Mouse (Mus musculus): ENCODE measurements around the gene Pemt. TPM values are rescaled to one million over a fixed set of nuclear protein-coding genes. Genes with fewer than 3 reads are reported as not detected.
"Not testable (repeated sequence)": the region's sequence is repeated elsewhere in the genome, so short reads cannot be mapped to it uniquely, and the experiment has no call there.

Pemt gene
- total and polyA plus RNA-seq, 2 experiments from 2014 or later: 14.2 to 16.2 TPM

GRCm38 (mm10) chr11:59959453-59959852 lies 86.8 kb downstream of the Pemt start:
- DNase-seq (no peak), ATAC-seq (no peak)
- no peak overlapping the region for H3K27ac ChIP-seq (ENCODE audit: low read depth, low read length)
- no peak overlapping the region for H3K4me3 ChIP-seq (ENCODE audit: low read depth, low read length)
- peaks cover 13% of the 10 kb centered on the region; the same call in 1 of the 2 replicates for H3K36me3 ChIP-seq (ENCODE audit: insufficient read depth)
- 73% methylated on average over 4 of the region's 4 CpGs for WGBS
- no peak overlapping the region for H3K9ac ChIP-seq
- H3K9me3 ChIP-seq (ENCODE audit: low read length): no peaks in the 10 kb centered on the region
- H3K27me3 ChIP-seq (ENCODE audit: insufficient read depth, low read length): peaks cover 11% of the 10 kb centered on the region
- no peak for TF ChIP-seq CTCF (IDR thresholded peaks at IDR 0.05; ENCODE audit: low read depth)
- H3K4me1 ChIP-seq (ENCODE audit: insufficient read depth): peaks cover 10% of the 10 kb centered on the region
- H3K4me2 ChIP-seq (ENCODE audit: low read depth): no peak overlapping the region

GRCm38 (mm10) chr11:59956749-59957148 lies 89.5 kb downstream of the Pemt start:
- no peak overlapping the region for H3K4me3 ChIP-seq (ENCODE audit: low read depth, low read length)
- no peak overlapping the region for H3K27ac ChIP-seq (ENCODE audit: low read depth, low read length)
- DNase-seq (no peak), ATAC-seq (no peak)
- WGBS: 83% methylated on average over 6 of the region's 6 CpGs
- H3K9me3 ChIP-seq (ENCODE audit: low read length): no peaks in the 10 kb centered on the region
- H3K27me3 ChIP-seq (ENCODE audit: insufficient read depth, low read length): no peaks in the 10 kb centered on the region
- no peak overlapping the region for H3K4me2 ChIP-seq (ENCODE audit: low read depth)
- H3K4me1 ChIP-seq (ENCODE audit: insufficient read depth): no peaks in the 10 kb centered on the region
- no peak for TF ChIP-seq CTCF (IDR thresholded peaks at IDR 0.05; ENCODE audit: low read depth)
- peaks cover 10% of the 10 kb centered on the region; the same call in 1 of the 2 replicates for H3K36me3 ChIP-seq (ENCODE audit: insufficient read depth)
- no peak overlapping the region for H3K9ac ChIP-seq

- no peak for ATAC-seq
- no peak for TF ChIP-seq CTCF (IDR thresholded peaks at IDR 0.05; ENCODE audit: low read depth)
- WGBS: 92% methylated on average over 14 of the region's 14 CpGs
- no peak overlapping the region for H3K27ac ChIP-seq (ENCODE audit: low read depth, low read length)
- H3K4me2 ChIP-seq (ENCODE audit: low read depth): no peak overlapping the region
- H3K4me3 ChIP-seq (ENCODE audit: low read depth, low read length): no peak overlapping the region
- H3K36me3 ChIP-seq (ENCODE audit: insufficient read depth): no peaks in the 10 kb centered on the region; the same call in 1 of the 2 replicates
- no peaks in the 10 kb centered on the region for H3K9me3 ChIP-seq (ENCODE audit: low read length)
- no peak for DNase-seq
- H3K27me3 ChIP-seq (ENCODE audit: insufficient read depth, low read length): no peaks in the 10 kb centered on the region
- H3K9ac ChIP-seq: no peak overlapping the region
- peaks cover 9% of the 10 kb centered on the region; the same call in 1 of the 2 replicates for H3K4me1 ChIP-seq (ENCODE audit: insufficient read depth)
Measured at GRCm38 (mm10) chr11:59952892-59953291, 93.4 kb downstream of the Pemt start.

GRCm38 (mm10) chr11:59948401-59948767 lies 97.9 kb downstream of the Pemt start:
- Histone ChIP-seq H3K4me2 (ENCODE audit: low read depth) (peak overlapping the region; percentile 83), H3K4me3 (ENCODE audit: low read depth, low read length) (peak overlapping the region; percentile 95), H3K9ac (peak overlapping the region; percentile 98), H3K27ac (ENCODE audit: low read depth, low read length) (peak overlapping the region; percentile 85), H3K36me3 (ENCODE audit: insufficient read depth) (no peaks in the 10 kb centered on the region; the same call in 1 of the 2 replicates), H3K9me3 (ENCODE audit: low read length) (no peaks in the 10 kb centered on the region), H3K4me1 (ENCODE audit: insufficient read depth) (peaks cover 9% of the 10 kb centered on the region; the same call in 1 of the 2 replicates), H3K27me3 (ENCODE audit: insufficient read depth, low read length) (no peaks in the 10 kb centered on the region)
- TF ChIP-seq CTCF (IDR thresholded peaks at IDR 0.05; ENCODE audit: low read depth): no peak
- DNase-seq (peak; percentile 57), ATAC-seq (peak; percentile 43; the same call in 1 of the 2 replicates)
- 3% methylated on average over 16 of the region's 16 CpGs for WGBS

- peak within 1 kb of the TSS; percentile 83 for H3K4me2 ChIP-seq (ENCODE audit: low read depth)
- peaks cover 9% of the 10 kb centered on the region; the same call in 1 of the 2 replicates for H3K4me1 ChIP-seq (ENCODE audit: insufficient read depth)
- H3K4me3 ChIP-seq (ENCODE audit: low read depth, low read length): peak within 1 kb of the TSS; percentile 95
- peak within 1 kb of the TSS; percentile 98 for H3K9ac ChIP-seq
- H3K36me3 ChIP-seq (ENCODE audit: insufficient read depth): no peaks in the 10 kb centered on the region; the same call in 1 of the 2 replicates
- peak; percentile 98 for DNase-seq
- under 1% methylated on average over 43 of the region's 43 CpGs for WGBS
- H3K27me3 ChIP-seq (ENCODE audit: insufficient read depth, low read length): no peaks in the 10 kb centered on the region
- 0 out of 2 replicates have a peak, but pooled peaks have one; percentile 8 for TF ChIP-seq CTCF (IDR thresholded peaks at IDR 0.05; ENCODE audit: low read depth)
- ATAC-seq: peak; percentile 99
- no peaks in the 10 kb centered on the region for H3K9me3 ChIP-seq (ENCODE audit: low read length)
- H3K27ac ChIP-seq (ENCODE audit: low read depth, low read length): peak within 1 kb of the TSS; percentile 85
Measured at GRCm38 (mm10) chr11:59947752-59948400, 98.4 kb downstream of the Pemt start, which contains the start of gene Med9. Gene Med9 (plus strand): TSS chr11:59948206.

GRCm38 (mm10) chr11:59944855-59945254 lies 101.4 kb downstream of the Pemt start:
- not testable (repeated sequence) for DNase-seq; H3K4me1 ChIP-seq (ENCODE audit: insufficient read depth); H3K27ac ChIP-seq (ENCODE audit: low read depth, low read length); ATAC-seq; H3K4me2 ChIP-seq (ENCODE audit: low read depth); H3K36me3 ChIP-seq (ENCODE audit: insufficient read depth); H3K9ac ChIP-seq; H3K9me3 ChIP-seq (ENCODE audit: low read length); H3K4me3 ChIP-seq (ENCODE audit: low read depth, low read length); H3K27me3 ChIP-seq (ENCODE audit: insufficient read depth, low read length)
- 90% methylated on average over 10 of the region's 10 CpGs for WGBS

- WGBS: 13% methylated on average over 3 of the region's 3 CpGs
- H3K4me2 ChIP-seq (ENCODE audit: low read depth): no peak overlapping the region
Measured at GRCm38 (mm10) chr11:59941391-59941790, 104.9 kb downstream of the Pemt start.

More at GRCm38 (mm10) chr11:59941391-59941790, 104.9 kb downstream of the Pemt start:
- no peak for TF ChIP-seq CTCF (IDR thresholded peaks at IDR 0.05; ENCODE audit: low read depth)
- Histone ChIP-seq H3K27me3 (ENCODE audit: insufficient read depth, low read length) (no peaks in the 10 kb centered on the region), H3K27ac (ENCODE audit: low read depth, low read length) (no peak overlapping the region), H3K4me1 (ENCODE audit: insufficient read depth) (no peaks in the 10 kb centered on the region), H3K4me3 (ENCODE audit: low read depth, low read length) (no peak overlapping the region), H3K9me3 (ENCODE audit: low read length) (no peaks in the 10 kb centered on the region), H3K36me3 (ENCODE audit: insufficient read depth) (no peaks in the 10 kb centered on the region), H3K9ac (no peak overlapping the region)
- DNase-seq (no peak), ATAC-seq (no peak)

All from forebrain, postnatal 0 days (tissue).